Mouse (Mus musculus) stomach, postnatal 0 days (tissue): Measurements from ENCODE around the gene Gabrg3.

Source experiments
- CTCF ChIP-seq: IDR thresholded peaks from 2 replicates; pipeline ENCODE4 v1.5.1; 2016; ENCODE audit warnings: antibody characterized with exemption, low read depth, mild to moderate bottlenecking, moderate library complexity
- EP300 ChIP-seq: optimal IDR thresholded peaks from 2 replicates; pipeline ENCODE3; 2016; ENCODE audit warnings: antibody characterized with exemption

DNA sequence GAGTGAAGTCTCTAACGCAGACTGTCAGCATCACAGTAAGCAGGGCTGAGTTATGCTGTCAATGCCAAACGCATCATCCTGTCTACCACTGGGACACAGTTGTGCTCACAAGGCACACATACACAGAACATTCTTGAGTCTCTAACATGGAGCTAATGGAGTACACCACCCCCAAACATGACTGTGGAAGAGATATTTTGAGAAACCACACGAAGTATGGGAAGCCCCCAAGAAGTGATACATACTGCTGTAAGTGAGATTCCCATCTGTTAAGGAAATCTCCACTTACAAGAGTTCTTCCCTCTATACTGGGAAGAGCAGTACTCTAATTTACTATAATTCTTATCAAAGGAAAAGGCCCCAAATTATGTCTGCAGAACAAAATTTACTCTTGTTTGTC lies 286.9 kb downstream of the Gabrg3 start:
- TF ChIP-seq CTCF = no peak
- no peak for TF ChIP-seq EP300
